Mouse (Mus musculus) embryonic facial prominence, embryonic 13.5 days (tissue): Measurements from ENCODE around the gene Stxbp5. TPM values are rescaled to one million over a fixed set of nuclear protein-coding genes. Genes with fewer than 3 reads are reported as not detected.

Source experiments
- ATAC-seq: fragments of 200-750 bp; cut with Nextera tagmentation; 2 replicates; pipeline ENCODE4 v1.8.0; 2017; ENCODE audit warnings: low read depth; ENCODE audit not compliant: insufficient number of reproducible peaks, insufficient read depth, low FRiP score, low TSS enrichment
- H3K27ac ChIP-seq: fragments of 300-500 bp; sonication (generic); 2 replicates; pipeline ENCODE4 v1.5.1; 2015; ENCODE audit warnings: moderate library complexity, mild to moderate bottlenecking, inconsistent platforms
- H3K27me3 ChIP-seq: fragments of 300-500 bp; sonication (generic); 2 replicates; pipeline ENCODE4 v1.6.1; 2015; ENCODE audit warnings: mild to moderate bottlenecking, inconsistent platforms
- H3K36me3 ChIP-seq: fragments of 300-500 bp; sonication (generic); 2 replicates; pipeline ENCODE4 v1.6.1; 2015; ENCODE audit warnings: mild to moderate bottlenecking, inconsistent platforms
- H3K4me1 ChIP-seq: fragments of 300-500 bp; sonication (generic); 2 replicates; pipeline ENCODE4 v1.6.1; 2015; ENCODE audit warnings: inconsistent platforms
- H3K4me2 ChIP-seq: fragments of 300-500 bp; sonication (generic); 2 replicates; pipeline ENCODE4 v1.6.1; 2015; ENCODE audit warnings: moderate library complexity, mild to moderate bottlenecking, inconsistent platforms
- H3K4me3 ChIP-seq: fragments of 300-500 bp; sonication (generic); 2 replicates; pipeline ENCODE4 v1.5.1; 2015; ENCODE audit warnings: mild to moderate bottlenecking, inconsistent platforms
- H3K9ac ChIP-seq: fragments of 300-500 bp; sonication (generic); 2 replicates; pipeline ENCODE4 v1.6.1; 2015; ENCODE audit warnings: mild to moderate bottlenecking, inconsistent platforms
- H3K9me3 ChIP-seq: fragments of 300-500 bp; sonication (generic); 2 replicates; pipeline ENCODE4 v1.6.1; 2016; ENCODE audit warnings: inconsistent platforms
- WGBS: fragments of 180-500 bp; shearing (Covaris S2); methylation state at CpG from one replicate; pipeline ENCODE4 v1.1.7; 2015; ENCODE audit warnings: mixed read lengths; 5-methylcytosine and 5-hydroxymethylcytosine counted together
- polyA plus RNA-seq: library from polyadenylated mRNA; unstranded; fragments of >200 nt; fragmentation: Nextera tagmentation; extraction: Ambion mirVana; gene quantifications from 2 replicates; pipeline ENCODE4 v1.2.1, GENCODE M21; 2015

The Stxbp5 gene
- polyA plus RNA-seq, result 6.2 and 7.4 TPM in 2 replicates

DNA sequence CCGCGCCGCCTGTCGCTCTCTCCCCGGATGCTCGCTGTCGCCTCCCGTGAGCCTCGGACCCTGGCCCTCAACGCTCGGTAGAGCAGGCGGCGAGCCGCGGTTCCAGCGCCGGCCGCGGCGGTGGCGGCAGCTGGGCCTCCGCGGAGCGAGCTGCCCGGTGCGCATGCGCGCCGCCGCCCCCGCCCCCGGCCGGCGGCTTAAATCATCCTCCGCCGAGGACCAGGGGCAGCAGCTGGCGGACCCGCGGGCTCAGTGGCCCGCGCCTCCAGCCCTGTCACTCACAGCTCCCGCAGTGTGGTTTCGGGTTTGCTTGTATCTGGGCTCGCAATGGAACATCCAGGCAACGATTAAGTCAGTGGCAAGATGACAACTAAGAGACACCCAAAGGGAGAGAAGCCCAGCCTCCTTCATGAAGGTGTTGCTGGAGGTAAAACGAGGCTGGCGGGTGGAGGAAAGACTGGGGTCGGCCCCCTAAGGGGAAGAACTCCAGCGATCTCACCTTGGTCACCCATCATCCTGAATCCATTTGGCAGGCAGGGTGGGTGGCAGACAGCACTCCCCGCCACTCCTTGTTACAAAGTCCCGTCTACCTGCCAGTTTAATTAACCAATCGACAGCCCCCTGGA, at the start of gene Stxbp5:
TSS of gene Stxbp5 (minus strand) at position 9 of the 626 bp plus-strand sequence.
- Histone ChIP-seq H3K9me3 (no peaks in the 10 kb centered on the region), H3K4me1 (peaks cover 14% of the 10 kb centered on the region; the same call in 1 of the 2 replicates), H3K27ac (peak within 1 kb of the TSS; percentile 94), H3K27me3 (no peaks in the 10 kb centered on the region), H3K4me3 (peak within 1 kb of the TSS; percentile 87), H3K9ac (peak within 1 kb of the TSS; percentile 94), H3K4me2 (peak within 1 kb of the TSS; percentile 93), H3K36me3 (no peaks in the 10 kb centered on the region)
- WGBS, result under 1% methylated on average over 48 of the region's 52 CpGs
- ATAC-seq, result peak; percentile 65

DNA sequence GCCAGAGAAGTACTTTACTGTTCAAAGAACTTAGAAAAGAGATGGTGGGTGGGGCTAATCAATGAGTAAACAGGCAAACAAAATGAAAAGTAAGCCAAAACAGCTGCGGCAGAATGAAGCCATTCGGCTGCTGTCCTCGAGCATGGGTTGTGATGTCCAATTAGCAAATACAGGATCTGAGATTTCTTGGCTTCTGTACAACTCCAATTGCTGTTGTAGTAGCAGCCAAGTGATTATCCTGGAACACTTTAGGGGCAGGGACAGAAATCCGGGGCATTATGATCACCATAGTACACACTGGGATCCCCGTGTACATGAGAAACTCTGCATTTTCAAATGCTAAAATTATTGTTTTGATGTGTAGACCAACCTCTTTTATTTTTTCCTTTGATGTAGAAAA, 11.5 kb upstream of the Stxbp5 start:
- ATAC-seq, result no peak

DNA sequence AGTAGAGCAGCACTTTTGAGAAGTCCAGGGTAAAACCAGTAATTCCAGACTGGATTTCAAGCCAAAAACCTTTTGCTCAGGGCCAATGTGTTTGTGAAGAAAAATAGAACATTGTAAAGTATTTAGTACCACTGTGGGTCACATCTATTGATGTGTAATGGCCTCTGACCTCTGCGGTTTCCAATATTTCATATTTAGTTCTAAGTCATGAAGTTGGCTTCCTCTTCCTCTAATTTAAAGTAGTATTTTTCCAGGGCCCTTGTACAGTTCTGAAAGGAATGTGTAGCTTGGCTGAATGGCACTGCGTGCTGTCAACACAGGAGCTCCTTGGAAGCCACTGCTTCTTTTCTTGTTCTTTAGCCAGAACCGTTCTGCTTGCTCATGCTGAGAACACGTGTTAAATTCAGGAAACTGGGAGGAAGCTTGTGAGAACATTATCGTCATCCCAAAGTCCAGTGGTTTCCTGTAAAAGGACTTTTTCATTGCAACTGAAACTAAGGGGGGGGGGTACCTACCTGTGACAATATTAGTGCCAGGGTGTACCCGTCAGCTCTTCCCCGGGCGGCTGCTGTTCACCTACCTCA, 7.1 kb upstream of the Stxbp5 start:
- no peak overlapping the region for H3K4me2 ChIP-seq
- no peak overlapping the region for H3K4me3 ChIP-seq
- no peak overlapping the region for H3K9ac ChIP-seq
- H3K9me3 ChIP-seq, result no peaks in the 10 kb centered on the region
- no peaks in the 10 kb centered on the region for H3K27me3 ChIP-seq
- no peak overlapping the region for H3K27ac ChIP-seq
- ATAC-seq, result no peak
- no peaks in the 10 kb centered on the region for H3K36me3 ChIP-seq
- WGBS, result 86% methylated on average over 8 of the region's 8 CpGs
- H3K4me1 ChIP-seq, result no peaks in the 10 kb centered on the region

More for the DNA sequence above, 11.5 kb upstream of the Stxbp5 start:
- Histone ChIP-seq H3K9me3 (no peaks in the 10 kb centered on the region), H3K9ac (no peak overlapping the region), H3K4me2 (no peak overlapping the region), H3K36me3 (no peaks in the 10 kb centered on the region), H3K4me3 (no peak overlapping the region), H3K27me3 (no peaks in the 10 kb centered on the region), H3K27ac (no peak overlapping the region), H3K4me1 (no peaks in the 10 kb centered on the region)
- WGBS, result 66% methylated on average over 5 of the region's 5 CpGs

DNA sequence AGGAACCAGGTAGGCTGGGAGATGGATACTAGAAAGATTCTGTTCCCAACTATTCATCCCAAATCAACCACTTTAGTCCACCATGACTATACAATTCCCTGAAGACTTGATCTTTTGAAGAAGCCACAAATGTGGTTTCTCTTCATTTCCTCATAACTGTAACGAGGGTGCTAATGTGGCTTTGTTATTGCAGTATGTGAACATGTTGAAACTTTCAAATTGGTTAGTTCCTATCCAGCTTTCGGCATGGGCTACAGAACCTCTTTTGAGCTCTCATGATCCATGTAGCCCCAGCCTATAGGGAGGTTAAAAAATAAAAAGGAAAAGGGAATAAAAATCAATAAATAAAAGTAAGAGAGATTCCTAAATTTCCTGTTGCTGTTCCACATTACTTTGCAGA, 6.6 kb upstream of the Stxbp5 start:
- WGBS, result 77% methylated on average over 2 of the region's 2 CpGs
- ATAC-seq, result no peak
- H3K4me2 ChIP-seq, result no peak overlapping the region
- H3K9ac ChIP-seq, result no peak overlapping the region
- H3K4me3 ChIP-seq, result no peak overlapping the region
- H3K9me3 ChIP-seq, result no peaks in the 10 kb centered on the region
- no peaks in the 10 kb centered on the region for H3K27me3 ChIP-seq
- no peak overlapping the region for H3K27ac ChIP-seq
- no peaks in the 10 kb centered on the region for H3K36me3 ChIP-seq
- no peaks in the 10 kb centered on the region for H3K4me1 ChIP-seq

DNA sequence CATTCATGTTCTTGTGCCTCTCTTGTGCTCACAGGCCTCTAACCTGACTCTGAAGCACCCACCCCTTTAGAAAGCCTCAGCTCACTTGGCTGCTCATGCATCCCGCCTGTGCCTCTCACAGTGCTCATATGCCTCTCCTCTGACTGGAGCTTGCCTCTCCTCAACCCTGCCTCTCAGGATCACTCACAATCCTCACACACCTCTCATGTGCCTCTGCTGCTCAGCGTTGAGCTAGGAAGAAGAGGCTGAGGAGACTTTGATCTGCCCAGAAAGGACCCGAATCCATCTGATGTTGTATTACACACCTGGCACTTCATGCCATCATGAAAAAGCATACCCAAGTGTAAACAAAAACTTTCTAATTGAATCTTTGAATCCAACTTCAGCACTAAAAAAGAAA, 5.3 kb upstream of the Stxbp5 start:
- H3K4me3 ChIP-seq, result no peak overlapping the region
- ATAC-seq, result no peak
- WGBS, result 65% methylated on average over 3 of the region's 3 CpGs
- no peaks in the 10 kb centered on the region for H3K9me3 ChIP-seq
- no peak overlapping the region for H3K9ac ChIP-seq
- no peak overlapping the region for H3K27ac ChIP-seq
- H3K4me2 ChIP-seq, result no peak overlapping the region
- no peaks in the 10 kb centered on the region for H3K4me1 ChIP-seq
- no peaks in the 10 kb centered on the region for H3K36me3 ChIP-seq
- H3K27me3 ChIP-seq, result no peaks in the 10 kb centered on the region

DNA sequence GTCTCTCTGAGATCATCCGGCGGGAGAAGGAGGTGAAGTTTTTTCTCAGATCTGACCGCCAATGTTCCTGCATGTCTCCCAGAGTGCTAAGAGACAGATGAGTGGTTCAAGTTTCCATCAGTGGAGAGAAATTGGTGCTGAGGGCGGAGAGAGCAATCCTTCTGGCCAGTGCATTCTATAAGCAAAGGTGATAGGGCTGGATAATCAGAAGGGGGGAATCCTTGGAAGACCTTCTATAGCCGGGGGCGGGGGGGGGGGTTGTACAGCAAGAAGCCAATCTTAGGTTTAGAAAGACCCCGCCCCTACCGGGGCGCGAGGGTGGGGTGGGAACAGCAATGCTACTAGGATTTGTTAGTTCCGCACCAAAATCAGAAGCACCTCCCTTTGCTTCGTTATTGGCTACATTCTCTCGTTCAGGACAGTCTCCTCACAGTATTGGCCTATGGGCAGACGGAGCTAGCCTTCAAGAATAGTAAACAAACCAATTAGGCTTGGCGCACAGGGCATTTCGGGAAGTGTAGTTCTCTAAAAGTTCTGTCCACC, 889 bp upstream of the Stxbp5 start:
- ATAC-seq, result peak; percentile 92
- H3K4me1 ChIP-seq, result peaks cover 14% of the 10 kb centered on the region; the same call in 1 of the 2 replicates
- peak overlapping the region; percentile 93 for H3K4me2 ChIP-seq
- H3K4me3 ChIP-seq, result peak overlapping the region; percentile 87
- WGBS, result under 1% methylated on average over 14 of the region's 16 CpGs
- H3K36me3 ChIP-seq, result no peaks in the 10 kb centered on the region
- H3K9ac ChIP-seq, result peak overlapping the region; percentile 94
- no peaks in the 10 kb centered on the region for H3K9me3 ChIP-seq
- no peaks in the 10 kb centered on the region for H3K27me3 ChIP-seq
- peak overlapping the region; percentile 94 for H3K27ac ChIP-seq

DNA sequence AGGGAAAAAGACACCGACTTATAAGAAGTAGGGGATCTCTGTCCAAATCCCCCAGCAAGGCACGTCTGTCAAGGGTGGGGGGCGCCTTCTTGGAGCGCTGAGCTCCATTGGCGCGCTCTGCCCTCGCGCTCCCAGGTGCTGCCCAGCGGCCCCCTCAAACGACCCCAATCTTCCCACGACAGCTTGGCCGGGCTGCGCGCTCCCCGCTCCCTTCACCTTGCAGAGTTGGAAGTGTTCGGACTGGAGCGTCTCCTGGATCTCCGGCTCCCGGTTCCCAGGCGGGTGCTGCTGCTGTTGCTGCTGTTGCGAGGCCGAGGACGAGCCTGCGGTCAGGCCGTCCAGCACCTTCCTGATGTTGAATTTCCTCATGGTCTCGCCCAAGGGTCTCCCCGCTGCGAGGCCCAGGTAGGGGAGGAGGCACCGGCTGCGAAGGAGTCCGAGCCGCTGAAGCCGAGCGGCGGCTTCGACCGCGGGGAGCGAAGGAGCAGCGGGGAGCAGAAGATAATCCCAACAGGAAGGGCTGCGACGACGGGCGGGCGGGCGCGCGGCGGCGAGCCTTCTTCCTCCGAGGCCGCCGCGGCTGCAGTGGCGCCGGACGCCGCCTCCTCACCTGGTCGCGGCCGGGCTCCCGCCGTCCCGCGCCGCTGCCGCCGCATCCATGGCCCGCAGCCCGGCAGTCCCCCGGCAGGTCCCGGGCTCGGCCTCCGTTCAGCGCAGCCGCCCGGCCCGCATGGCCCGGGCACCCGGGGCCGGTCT, 386 bp downstream of the Stxbp5 start:
- peak overlapping the region; percentile 93 for H3K4me2 ChIP-seq
- 0 out of 2 replicates have a peak, but pooled peaks have one; percentile 22 for ATAC-seq
- H3K4me3 ChIP-seq, result peak overlapping the region; percentile 87
- H3K4me1 ChIP-seq, result peaks cover 14% of the 10 kb centered on the region; the same call in 1 of the 2 replicates
- H3K9me3 ChIP-seq, result no peaks in the 10 kb centered on the region
- 0 out of 2 replicates have a peak, but pooled peaks cover under 1% of the 10 kb centered on the region for H3K36me3 ChIP-seq
- WGBS, result under 1% methylated on average over 66 of the region's 81 CpGs
- H3K27ac ChIP-seq, result peak overlapping the region; percentile 94
- H3K9ac ChIP-seq, result peak overlapping the region; percentile 94
- no peaks in the 10 kb centered on the region for H3K27me3 ChIP-seq

DNA sequence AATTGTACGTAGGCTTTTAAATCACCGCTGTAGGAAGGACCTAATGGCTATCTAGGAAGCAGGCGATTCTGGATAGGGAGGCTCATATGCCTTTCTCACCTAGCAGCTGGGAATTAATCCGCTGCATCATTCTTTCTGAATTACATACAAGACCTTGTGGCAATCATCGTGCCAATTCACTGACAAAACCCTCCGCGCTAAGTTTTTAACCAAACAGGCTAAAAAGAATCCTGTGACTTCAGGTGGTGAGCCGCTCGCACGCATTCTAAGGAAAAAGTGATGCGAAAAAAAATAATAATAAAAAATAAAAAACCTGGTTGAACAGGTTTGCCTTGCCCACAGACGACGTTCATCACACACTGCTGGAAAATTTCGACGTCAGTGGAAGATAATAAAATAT, 1.1 kb downstream of the Stxbp5 start:
- Histone ChIP-seq H3K27me3 (no peaks in the 10 kb centered on the region), H3K36me3 (0 out of 2 replicates have a peak, but pooled peaks cover 7% of the 10 kb centered on the region), H3K4me3 (peak overlapping the region; percentile 87), H3K4me2 (peak overlapping the region; percentile 93), H3K9me3 (no peaks in the 10 kb centered on the region), H3K27ac (no peak overlapping the region), H3K9ac (peak overlapping the region; percentile 94), H3K4me1 (peaks cover 14% of the 10 kb centered on the region; the same call in 1 of the 2 replicates)
- WGBS, result 2% methylated on average over 15 of the region's 15 CpGs
- ATAC-seq, result no peak

DNA sequence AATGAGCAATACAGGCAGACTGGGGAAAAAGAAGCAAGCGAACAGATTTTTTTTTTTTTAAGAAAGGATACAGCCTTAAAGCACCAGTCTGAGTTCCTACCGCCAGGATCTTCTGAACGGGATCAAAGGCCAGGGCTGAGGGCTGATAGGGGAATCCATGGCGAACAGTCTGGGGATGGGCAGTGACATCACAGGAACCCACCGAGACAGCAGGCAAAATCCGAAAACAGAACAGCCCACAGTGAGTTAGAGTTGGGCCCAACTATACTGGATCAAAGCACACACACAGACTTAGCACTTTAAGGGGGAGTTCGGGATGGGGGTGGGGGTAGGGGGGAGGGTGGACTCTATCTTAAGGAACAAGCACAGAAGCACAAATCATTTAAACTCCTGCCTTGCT, 1.8 kb downstream of the Stxbp5 start:
- Histone ChIP-seq H3K9me3 (no peaks in the 10 kb centered on the region), H3K4me3 (peak overlapping the region; percentile 87), H3K4me1 (peaks cover 14% of the 10 kb centered on the region; the same call in 1 of the 2 replicates), H3K27ac (no peak overlapping the region), H3K27me3 (no peaks in the 10 kb centered on the region), H3K4me2 (peak overlapping the region; percentile 93), H3K36me3 (0 out of 2 replicates have a peak, but pooled peaks cover 10% of the 10 kb centered on the region), H3K9ac (no peak overlapping the region)
- 6% methylated on average over 7 of the region's 7 CpGs for WGBS
- no peak for ATAC-seq

DNA sequence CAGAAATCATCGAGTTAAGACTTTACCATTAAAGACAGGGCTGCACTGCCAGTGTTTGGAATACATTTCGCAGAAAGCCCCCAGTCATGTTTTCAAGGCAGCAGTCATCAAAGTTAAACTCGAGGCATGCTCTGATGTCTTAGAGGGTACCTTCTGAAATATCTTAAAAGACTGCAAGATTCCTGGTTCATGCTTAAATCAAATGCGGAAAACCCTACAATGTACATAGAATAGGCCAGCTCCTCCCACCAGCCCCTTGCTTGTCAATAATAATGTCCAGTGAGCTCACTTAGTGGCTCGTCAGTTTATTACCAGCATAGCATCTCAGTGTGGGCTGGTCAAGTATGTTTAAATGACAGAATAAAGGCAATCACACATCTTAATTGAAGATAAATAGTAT, 3.0 kb downstream of the Stxbp5 start:
- H3K4me2 ChIP-seq, result no peak overlapping the region
- H3K27ac ChIP-seq, result no peak overlapping the region
- peaks cover 14% of the 10 kb centered on the region; the same call in 1 of the 2 replicates for H3K4me1 ChIP-seq
- no peaks in the 10 kb centered on the region for H3K9me3 ChIP-seq
- H3K9ac ChIP-seq, result no peak overlapping the region
- ATAC-seq, result no peak
- no peaks in the 10 kb centered on the region for H3K27me3 ChIP-seq
- H3K36me3 ChIP-seq, result 0 out of 2 replicates have a peak, but pooled peaks cover 10% of the 10 kb centered on the region
- 66% methylated on average over 5 of the region's 5 CpGs for WGBS
- H3K4me3 ChIP-seq, result no peak overlapping the region

DNA sequence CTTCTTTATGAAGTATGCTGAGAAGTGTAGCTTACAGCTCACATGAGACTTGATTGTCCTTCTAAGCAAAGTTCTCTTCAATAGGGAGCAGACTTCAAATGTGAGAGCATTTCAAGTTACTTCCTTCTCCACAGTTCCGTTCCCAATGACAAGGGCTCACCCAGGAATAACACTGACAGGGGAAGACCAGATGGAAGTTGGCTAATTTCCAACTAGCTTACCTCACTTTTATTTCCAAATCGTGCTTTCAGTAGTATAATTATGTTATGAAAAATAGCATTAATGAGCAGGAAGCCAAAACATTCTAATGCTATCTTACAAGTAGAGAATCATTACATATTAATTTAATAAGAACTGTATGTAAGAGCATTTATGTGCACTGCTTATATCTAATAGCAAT, 7.3 kb downstream of the Stxbp5 start:
- H3K9me3 ChIP-seq, result no peaks in the 10 kb centered on the region
- ATAC-seq, result no peak
- H3K36me3 ChIP-seq, result 0 out of 2 replicates have a peak, but pooled peaks cover 10% of the 10 kb centered on the region
- H3K9ac ChIP-seq, result no peak overlapping the region
- H3K27ac ChIP-seq, result no peak overlapping the region
- H3K4me3 ChIP-seq, result no peak overlapping the region
- no peak overlapping the region for H3K4me2 ChIP-seq
- 64% methylated on average over 2 of the region's 2 CpGs for WGBS
- no peaks in the 10 kb centered on the region for H3K27me3 ChIP-seq
- H3K4me1 ChIP-seq, result 0 out of 2 replicates have a peak, but pooled peaks cover 3% of the 10 kb centered on the region
